Mouse (Mus musculus): ENCODE results near the gene Apex2. TPM values are rescaled to one million over a fixed set of nuclear protein-coding genes. Genes with fewer than 3 reads are reported as not detected.

The Apex2 gene
- polyA plus RNA-seq (2015; fragmentation: Illumina TruSeq; extraction: RNeasy Lipid Tissue Mini Kit (QIAGEN cat#74804); ENCODE audit: insufficient read depth, low read depth, low replicate concordance) = 2.6 TPM

GRCm38 (mm10) chrX:150589696-150590095 lies at the start of gene Apex2:
Apex2 (minus strand) TSS chrX:150589868.

GRCm38 (mm10) chrX:150588023-150588764 lies 1.5 kb downstream of the Apex2 start, which contains the start of gene Pfkfb1:
Pfkfb1 (plus strand) TSS chrX:150588229.

GRCm38 (mm10) chrX:150547239-150547638 lies 42.4 kb downstream of the Apex2 start, which contains the start of gene Alas2:
Alas2 (plus strand) TSS chrX:150547375.

Other genes starting within 250 kb of the Apex2 start
- gene Tmem29, start 130.7 kb downstream of the Apex2 start, polyA plus RNA-seq (2015; fragmentation: Illumina TruSeq; extraction: RNeasy Lipid Tissue Mini Kit (QIAGEN cat#74804); ENCODE audit: insufficient read depth, low read depth, low replicate concordance) = 3.7 TPM
- gene Alas2, start 42.5 kb downstream of the Apex2 start, polyA plus RNA-seq (2015; fragmentation: Illumina TruSeq; extraction: RNeasy Lipid Tissue Mini Kit (QIAGEN cat#74804); ENCODE audit: insufficient read depth, low read depth, low replicate concordance) = 12.7 TPM
- gene Pfkfb1, start 1.6 kb downstream of the Apex2 start, polyA plus RNA-seq (2015; fragmentation: Illumina TruSeq; extraction: RNeasy Lipid Tissue Mini Kit (QIAGEN cat#74804); ENCODE audit: insufficient read depth, low read depth, low replicate concordance) = 2.3 TPM
- 0.46 TPM for gene Tro, start 67.7 kb upstream of the Apex2 start, polyA plus RNA-seq (2015; fragmentation: Illumina TruSeq; extraction: RNeasy Lipid Tissue Mini Kit (QIAGEN cat#74804); ENCODE audit: insufficient read depth, low read depth, low replicate concordance)
- gene Maged2, start 224.5 kb upstream of the Apex2 start, polyA plus RNA-seq (2015; fragmentation: Illumina TruSeq; extraction: RNeasy Lipid Tissue Mini Kit (QIAGEN cat#74804); ENCODE audit: insufficient read depth, low read depth, low replicate concordance) = 10.8 TPM

Data from pancreas, adult 10 weeks (tissue).